Mouse (Mus musculus): Measurements from ENCODE around the gene Fbln2. TPM values are rescaled to one million over a fixed set of nuclear protein-coding genes. Genes with fewer than 3 reads are reported as not detected.

Gene Fbln2
- polyA plus RNA-seq, 1 experiment from 2014 or later, result 30.7 TPM

- H3K4me2 ChIP-seq (replicated peaks), result no peak overlapping the region
- H3K27ac ChIP-seq, result no peak overlapping the region
- no peak overlapping the region for H3K9ac ChIP-seq
- H3K4me3 ChIP-seq, result no peak overlapping the region
- H3K4me1 ChIP-seq, result peaks cover 12% of the 10 kb centered on the region
- 0 out of 2 replicates have a peak, but pooled peaks cover 3% of the 10 kb centered on the region for H3K27me3 ChIP-seq (replicated peaks)
- WGBS, result 85% methylated on average over 8 of the region's 8 CpGs
- H3K9me3 ChIP-seq, result no peaks in the 10 kb centered on the region
- H3K36me3 ChIP-seq, result no peaks in the 10 kb centered on the region
- ATAC-seq (ENCODE audit: low FRiP score, low read depth), result no peak
These were observed 48.2 kb downstream of the Fbln2 start for GRCm38 (mm10) chr6:91260347-91260986.

GRCm38 (mm10) chr6:91260987-91261367 lies 48.7 kb downstream of the Fbln2 start:
- H3K4me2 ChIP-seq (replicated peaks), result no peak overlapping the region
- H3K27me3 ChIP-seq (replicated peaks), result 0 out of 2 replicates have a peak, but pooled peaks cover 3% of the 10 kb centered on the region
- ATAC-seq (ENCODE audit: low FRiP score, low read depth), result no peak
- H3K4me3 ChIP-seq, result no peak overlapping the region
- no peak overlapping the region for H3K27ac ChIP-seq
- peaks cover 15% of the 10 kb centered on the region for H3K4me1 ChIP-seq
- H3K9me3 ChIP-seq, result no peaks in the 10 kb centered on the region
- H3K9ac ChIP-seq, result no peak overlapping the region
- 19% methylated on average over 3 of the region's 3 CpGs for WGBS
- H3K36me3 ChIP-seq, result no peaks in the 10 kb centered on the region

GRCm38 (mm10) chr6:91265616-91266015 lies 53.4 kb downstream of the Fbln2 start:
- H3K27me3 ChIP-seq (replicated peaks), result no peaks in the 10 kb centered on the region
- H3K4me1 ChIP-seq, result peaks cover 14% of the 10 kb centered on the region
- H3K9ac ChIP-seq, result no peak overlapping the region
- H3K4me2 ChIP-seq (replicated peaks), result no peak overlapping the region
- 0 out of 2 replicates have a peak, but pooled peaks cover 2% of the 10 kb centered on the region for H3K36me3 ChIP-seq
- no peak for ATAC-seq (ENCODE audit: low FRiP score, low read depth)
- no peak overlapping the region for H3K4me3 ChIP-seq
- H3K27ac ChIP-seq, result no peak overlapping the region
- H3K9me3 ChIP-seq, result no peaks in the 10 kb centered on the region
- 88% methylated on average over 12 of the region's 12 CpGs for WGBS

- H3K9ac ChIP-seq, result no peak overlapping the region
- H3K27me3 ChIP-seq (replicated peaks), result no peaks in the 10 kb centered on the region
- H3K4me2 ChIP-seq (replicated peaks), result no peak overlapping the region
- H3K36me3 ChIP-seq, result 0 out of 2 replicates have a peak, but pooled peaks cover 2% of the 10 kb centered on the region
- no peak overlapping the region for H3K4me3 ChIP-seq
- no peaks in the 10 kb centered on the region for H3K9me3 ChIP-seq
- H3K27ac ChIP-seq, result no peak overlapping the region
- WGBS, result 94% methylated on average over 1 of the region's 1 CpGs
- H3K4me1 ChIP-seq, result peaks cover 4% of the 10 kb centered on the region; the same call in 1 of the 2 replicates
- ATAC-seq (ENCODE audit: low FRiP score, low read depth), result no peak
These were observed 54.4 kb downstream of the Fbln2 start for GRCm38 (mm10) chr6:91266647-91267046.

- H3K4me1 ChIP-seq, result peaks cover 3% of the 10 kb centered on the region; the same call in 1 of the 2 replicates
- 53% methylated on average over 9 of the region's 9 CpGs for WGBS
- ATAC-seq (ENCODE audit: low FRiP score, low read depth), result no peak
- H3K4me3 ChIP-seq, result no peak overlapping the region
- H3K27ac ChIP-seq, result no peak overlapping the region
- no peak overlapping the region for H3K9ac ChIP-seq
- H3K4me2 ChIP-seq (replicated peaks), result no peak overlapping the region
- no peaks in the 10 kb centered on the region for H3K27me3 ChIP-seq (replicated peaks)
- 0 out of 2 replicates have a peak, but pooled peaks cover 2% of the 10 kb centered on the region for H3K36me3 ChIP-seq
- no peaks in the 10 kb centered on the region for H3K9me3 ChIP-seq
These were observed 56.1 kb downstream of the Fbln2 start for GRCm38 (mm10) chr6:91268318-91268717.

GRCm38 (mm10) chr6:91277549-91277948 lies 65.3 kb downstream of the Fbln2 start:
- no peak overlapping the region for H3K27ac ChIP-seq
- WGBS, result under 1% methylated on average over 7 of the region's 7 CpGs
- H3K4me3 ChIP-seq, result no peak overlapping the region
- H3K4me2 ChIP-seq (replicated peaks), result no peak overlapping the region
- 0 out of 2 replicates have a peak, but pooled peaks have one; percentile 31 for ATAC-seq (ENCODE audit: low FRiP score, low read depth)
- H3K9me3 ChIP-seq, result no peaks in the 10 kb centered on the region
- no peaks in the 10 kb centered on the region for H3K36me3 ChIP-seq
- no peaks in the 10 kb centered on the region for H3K4me1 ChIP-seq
- no peaks in the 10 kb centered on the region; the same call in 1 of the 2 replicates for H3K27me3 ChIP-seq (replicated peaks)
- H3K9ac ChIP-seq, result no peak overlapping the region

GRCm38 (mm10) chr6:91278302-91278701 lies 66.0 kb downstream of the Fbln2 start:
- H3K36me3 ChIP-seq, result no peaks in the 10 kb centered on the region
- H3K27me3 ChIP-seq (replicated peaks), result peaks cover under 1% of the 10 kb centered on the region
- no peak overlapping the region for H3K4me2 ChIP-seq (replicated peaks)
- WGBS, result 19% methylated on average over 1 of the region's 1 CpGs
- H3K9me3 ChIP-seq, result no peaks in the 10 kb centered on the region
- H3K4me1 ChIP-seq, result no peaks in the 10 kb centered on the region
- no peak overlapping the region for H3K9ac ChIP-seq
- no peak for ATAC-seq (ENCODE audit: low FRiP score, low read depth)
- H3K4me3 ChIP-seq, result no peak overlapping the region
- no peak overlapping the region for H3K27ac ChIP-seq

- Histone ChIP-seq H3K27me3 (replicated peaks) (peaks cover 3% of the 10 kb centered on the region), H3K9me3 (no peaks in the 10 kb centered on the region), H3K36me3 (no peaks in the 10 kb centered on the region), H3K4me2 (replicated peaks) (no peak overlapping the region), H3K27ac (no peak overlapping the region), H3K4me1 (peaks cover 1% of the 10 kb centered on the region; the same call in 1 of the 2 replicates), H3K9ac (no peak overlapping the region), H3K4me3 (no peak overlapping the region)
- no peak for ATAC-seq (ENCODE audit: low FRiP score, low read depth)
- WGBS, result 38% methylated on average over 4 of the region's 4 CpGs
These were observed 67.2 kb downstream of the Fbln2 start for GRCm38 (mm10) chr6:91279477-91279876.

GRCm38 (mm10) chr6:91281206-91281605 lies 69.0 kb downstream of the Fbln2 start:
- WGBS, result 2% methylated on average over 6 of the region's 6 CpGs
- no peak overlapping the region for H3K27ac ChIP-seq
- peaks cover 17% of the 10 kb centered on the region for H3K4me1 ChIP-seq
- no peak overlapping the region for H3K4me2 ChIP-seq (replicated peaks)
- no peaks in the 10 kb centered on the region for H3K36me3 ChIP-seq
- no peak overlapping the region for H3K9ac ChIP-seq
- H3K4me3 ChIP-seq, result no peak overlapping the region
- no peaks in the 10 kb centered on the region for H3K9me3 ChIP-seq
- H3K27me3 ChIP-seq (replicated peaks), result peaks cover 8% of the 10 kb centered on the region
- peak; percentile 11; the same call in 1 of the 2 replicates for ATAC-seq (ENCODE audit: low FRiP score, low read depth)

GRCm38 (mm10) chr6:91281747-91282146 lies 69.5 kb downstream of the Fbln2 start:
- Histone ChIP-seq H3K36me3 (no peaks in the 10 kb centered on the region), H3K27ac (no peak overlapping the region), H3K9me3 (no peaks in the 10 kb centered on the region), H3K9ac (no peak overlapping the region), H3K4me1 (peaks cover 21% of the 10 kb centered on the region), H3K4me3 (no peak overlapping the region), H3K4me2 (replicated peaks) (no peak overlapping the region), H3K27me3 (replicated peaks) (peaks cover 10% of the 10 kb centered on the region)
- no peak for ATAC-seq (ENCODE audit: low FRiP score, low read depth)
- 44% methylated on average over 5 of the region's 5 CpGs for WGBS

- no peak overlapping the region for H3K4me2 ChIP-seq (replicated peaks)
- no peaks in the 10 kb centered on the region for H3K9me3 ChIP-seq
- no peak overlapping the region for H3K27ac ChIP-seq
- H3K4me1 ChIP-seq, result peaks cover 24% of the 10 kb centered on the region
- no peak overlapping the region for H3K4me3 ChIP-seq
- no peaks in the 10 kb centered on the region for H3K36me3 ChIP-seq
- 77% methylated on average over 7 of the region's 7 CpGs for WGBS
- H3K9ac ChIP-seq, result no peak overlapping the region
- H3K27me3 ChIP-seq (replicated peaks), result peaks cover 16% of the 10 kb centered on the region
- no peak for ATAC-seq (ENCODE audit: low FRiP score, low read depth)
These were observed 70.8 kb downstream of the Fbln2 start for GRCm38 (mm10) chr6:91283031-91283430.

- H3K9me3 ChIP-seq, result no peaks in the 10 kb centered on the region
- WGBS, result 4% methylated on average over 35 of the region's 35 CpGs
- peak overlapping the region; percentile 46 for H3K9ac ChIP-seq
- H3K4me3 ChIP-seq, result peak overlapping the region; percentile 24
- H3K36me3 ChIP-seq, result no peaks in the 10 kb centered on the region
- peaks cover 24% of the 10 kb centered on the region for H3K4me1 ChIP-seq
- H3K27ac ChIP-seq, result no peak overlapping the region
- ATAC-seq (ENCODE audit: low FRiP score, low read depth), result peak; percentile 71
- H3K27me3 ChIP-seq (replicated peaks), result peaks cover 16% of the 10 kb centered on the region
- peak overlapping the region; percentile 67 for H3K4me2 ChIP-seq (replicated peaks)
These were observed 72.5 kb downstream of the Fbln2 start for GRCm38 (mm10) chr6:91284521-91285449.
